Comparison of ENCODE assay signal across 8 mouse cellular contexts in the genomic region with DNA sequence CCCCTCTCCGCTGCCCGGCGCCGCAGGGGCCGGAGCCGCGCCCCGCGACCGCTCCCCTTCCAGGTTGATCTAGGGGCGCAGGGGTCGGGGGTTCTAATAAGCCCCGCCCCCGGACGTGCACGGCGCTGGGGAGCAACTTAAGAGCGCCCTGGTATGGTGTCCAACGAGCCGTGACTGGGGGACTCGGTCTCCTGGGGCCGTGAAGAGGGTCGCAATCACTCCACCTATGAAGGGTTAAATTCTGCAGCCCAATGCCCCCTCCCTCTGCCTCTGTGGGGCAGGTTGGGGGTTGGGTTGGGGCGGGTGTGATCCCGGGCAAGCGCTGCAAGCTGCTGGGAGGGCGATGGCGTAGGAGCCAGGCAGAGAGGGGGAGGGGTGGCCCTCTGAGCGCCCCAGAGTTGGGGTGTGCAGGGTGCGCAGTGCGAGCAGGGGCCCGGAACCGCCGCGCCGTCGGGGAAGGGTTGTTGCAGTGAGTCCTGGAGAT. TPM values are rescaled to one million over a fixed set of nuclear protein-coding genes. Genes with fewer than 3 reads are reported as not detected.
DNase-seq lines count a peak whose midpoint lies in the region; ATAC-seq lines count a peak whose summit lies in the region.

No protein-coding gene starts in this region.

- peak overlapping the region; percentile 72 for H3K4me2 ChIP-seq in embryonic facial prominence, embryonic 15.5 days (replicated peaks)
- peak overlapping the region; percentile 85 for H3K4me2 ChIP-seq in kidney, embryonic 14.5 days (replicated peaks; ENCODE audit: low read depth, low read length)
- peak overlapping the region; percentile 96 for H3K4me2 ChIP-seq in liver, embryonic 11.5 days

- H3K27ac ChIP-seq in embryonic facial prominence, embryonic 15.5 days (replicated peaks) = peak overlapping the region; percentile 96
- peak overlapping the region; percentile 94 for H3K27ac ChIP-seq in heart, embryonic 10.5 days
- peak overlapping the region; percentile 81 for H3K27ac ChIP-seq in kidney, embryonic 14.5 days (ENCODE audit: low read depth, low read length)
- H3K27ac ChIP-seq in liver, embryonic 11.5 days (ENCODE audit: low read depth, low read length) = peak overlapping the region; percentile 85

- peak; percentile 78 for DNase-seq in 3134 (ENCODE audit: extremely low read depth, insufficient read length, low spot score)
- DNase-seq in adrenal gland, postnatal 25 days = peak; percentile 80
- DNase-seq in heart, embryonic 10.5 days (ENCODE audit: low spot score) = peak; percentile 84
- peak; percentile 74 for DNase-seq in liver, embryonic 11.5 days (ENCODE audit: low spot score)
- peak; percentile 71 to 77 for DNase-seq in spleen, postnatal 36 days (ENCODE audit: low spot score in 2 of 2)

- H3K4me1 ChIP-seq in embryonic facial prominence, embryonic 15.5 days = peaks cover 30% of the 10 kb centered on the region
- H3K4me1 ChIP-seq in heart, embryonic 10.5 days = peaks cover 40% of the 10 kb centered on the region
- peaks cover 15% of the 10 kb centered on the region for H3K4me1 ChIP-seq in kidney, embryonic 14.5 days (ENCODE audit: control insufficient read depth, insufficient read depth, low read length)
- H3K4me1 ChIP-seq in liver, embryonic 11.5 days (replicated peaks; ENCODE audit: control insufficient read depth, insufficient read depth, low read length) = peaks cover 14% of the 10 kb centered on the region

- H3K4me3 ChIP-seq in embryonic facial prominence, embryonic 15.5 days (replicated peaks) = peak overlapping the region; percentile 93
- H3K4me3 ChIP-seq in heart, embryonic 10.5 days = peak overlapping the region; percentile 95
- H3K4me3 ChIP-seq in kidney, embryonic 14.5 days (ENCODE audit: low read length) = peak overlapping the region; percentile 89
- H3K4me3 ChIP-seq in liver, embryonic 11.5 days (ENCODE audit: low read depth, low read length) = peak overlapping the region; percentile 87

- H3K9ac ChIP-seq in embryonic facial prominence, embryonic 15.5 days = peak overlapping the region; percentile 90
- peak overlapping the region; percentile 91 for H3K9ac ChIP-seq in kidney, embryonic 14.5 days (ENCODE audit: low read depth, low read length)
- H3K9ac ChIP-seq in liver, embryonic 11.5 days (ENCODE audit: low read depth, low read length) = peak overlapping the region; percentile 89

- 1% methylated on average over 34 of the region's 37 CpGs for WGBS in embryonic facial prominence, embryonic 15.5 days
- WGBS in heart, embryonic 10.5 days = under 1% methylated on average over 37 of the region's 37 CpGs
- WGBS in kidney, embryonic 14.5 days = 0% methylated on average over 30 of the region's 37 CpGs
- 1% methylated on average over 29 of the region's 37 CpGs for WGBS in liver, embryonic 11.5 days

- H3K36me3 ChIP-seq in embryonic facial prominence, embryonic 15.5 days = 0 out of 2 replicates have a peak, but pooled peaks cover 6% of the 10 kb centered on the region
- H3K36me3 ChIP-seq in heart, embryonic 10.5 days = no peaks in the 10 kb centered on the region
- H3K36me3 ChIP-seq in kidney, embryonic 14.5 days (ENCODE audit: control insufficient read depth, insufficient read depth, low read length) = no peaks in the 10 kb centered on the region
- no peaks in the 10 kb centered on the region for H3K36me3 ChIP-seq in liver, embryonic 11.5 days (ENCODE audit: control insufficient read depth, insufficient read depth, low read length)

- ATAC-seq in embryonic facial prominence, embryonic 15.5 days (ENCODE audit: insufficient number of reproducible peaks, low FRiP score, low TSS enrichment, low read depth) = peak; percentile 80
- peak; percentile 77 for ATAC-seq in kidney, embryonic 14.5 days (ENCODE audit: low FRiP score, low TSS enrichment)
- ATAC-seq in liver, embryonic 11.5 days (replicated peaks; ENCODE audit: low FRiP score) = peak; percentile 78
- ATAC-seq in monocyte, adult 5-6 weeks (replicated peaks; ENCODE audit: insufficient number of reproducible peaks, low FRiP score, low TSS enrichment, poor library complexity, severe bottlenecking) = 0 out of 2 replicates have a peak, but pooled peaks have one; percentile 25

- H3K9me3 ChIP-seq in embryonic facial prominence, embryonic 15.5 days (replicated peaks) = no peaks in the 10 kb centered on the region
- H3K9me3 ChIP-seq in heart, embryonic 10.5 days = no peaks in the 10 kb centered on the region
- H3K9me3 ChIP-seq in kidney, embryonic 14.5 days (ENCODE audit: control insufficient read depth, low read length) = no peaks in the 10 kb centered on the region
- no peaks in the 10 kb centered on the region for H3K9me3 ChIP-seq in liver, embryonic 11.5 days (ENCODE audit: control insufficient read depth, low read length)

- H3K27me3 ChIP-seq in embryonic facial prominence, embryonic 15.5 days = no peaks in the 10 kb centered on the region
- no peaks in the 10 kb centered on the region for H3K27me3 ChIP-seq in heart, embryonic 10.5 days (ENCODE audit: insufficient read depth, poor library complexity, severe bottlenecking)
- no peaks in the 10 kb centered on the region for H3K27me3 ChIP-seq in kidney, embryonic 14.5 days (ENCODE audit: control insufficient read depth, insufficient read depth, low read length)
- no peaks in the 10 kb centered on the region for H3K27me3 ChIP-seq in liver, embryonic 11.5 days (replicated peaks; ENCODE audit: control insufficient read depth, insufficient read depth, low read length)

RNA-seq across cellular contexts. Expression of gene Zbtb4, which starts 0.5 kb away (rescaled TPM):
- 39.5 and 65.8 TPM in 2 replicates for total RNA-seq in adrenal gland, postnatal 25 days (2021)
- 5.7 and 6.1 TPM in 2 replicates for polyA plus RNA-seq in embryonic facial prominence, embryonic 15.5 days (2015; fragmentation: Nextera tagmentation; extraction: Ambion mirVana)
- polyA plus RNA-seq in heart, embryonic 10.5 days (2016; fragmentation: Nextera tagmentation; extraction: Ambion mirVana) = 1.7 and 2.4 TPM in 2 replicates
- 2.0 and 2.2 TPM in 2 replicates for polyA plus RNA-seq in kidney, embryonic 14.5 days (2014; fragmentation: Nextera tagmentation; extraction: Ambion mirVana)
- 0.90 and 1.0 TPM in 2 replicates for polyA plus RNA-seq in liver, embryonic 11.5 days (2014; fragmentation: Nextera tagmentation; extraction: Ambion mirVana)
- total RNA-seq in monocyte, adult 5-6 weeks (2017) = 6.6 to 23.7 TPM (median 7.7 TPM) in 3 replicates

RNA-seq across cellular contexts. Expression of gene Slc35g3, which starts 4.4 kb away (rescaled TPM):
- total RNA-seq in adrenal gland, postnatal 25 days (2021) = not detected in 2 replicates
- 0.15 and 0.18 TPM in 2 replicates for polyA plus RNA-seq in embryonic facial prominence, embryonic 15.5 days (2015; fragmentation: Nextera tagmentation; extraction: Ambion mirVana)
- polyA plus RNA-seq in heart, embryonic 10.5 days (2016; fragmentation: Nextera tagmentation; extraction: Ambion mirVana) = 0.16 TPM in 1 of 2 replicates, not detected in the other
- polyA plus RNA-seq in kidney, embryonic 14.5 days (2014; fragmentation: Nextera tagmentation; extraction: Ambion mirVana) = 0.23 and 0.36 TPM in 2 replicates
- not detected in 2 replicates for polyA plus RNA-seq in liver, embryonic 11.5 days (2014; fragmentation: Nextera tagmentation; extraction: Ambion mirVana)
- total RNA-seq in monocyte, adult 5-6 weeks (2017) = not detected in 3 replicates

RNA-seq across cellular contexts. Expression of gene Polr2a, which starts 7.7 kb away (rescaled TPM):
- total RNA-seq in adrenal gland, postnatal 25 days (2021) = 98.5 and 101 TPM in 2 replicates
- polyA plus RNA-seq in embryonic facial prominence, embryonic 15.5 days (2015; fragmentation: Nextera tagmentation; extraction: Ambion mirVana) = 24.3 and 28.2 TPM in 2 replicates
- 24.9 and 29.6 TPM in 2 replicates for polyA plus RNA-seq in heart, embryonic 10.5 days (2016; fragmentation: Nextera tagmentation; extraction: Ambion mirVana)
- polyA plus RNA-seq in kidney, embryonic 14.5 days (2014; fragmentation: Nextera tagmentation; extraction: Ambion mirVana) = 30.2 and 58.4 TPM in 2 replicates
- polyA plus RNA-seq in liver, embryonic 11.5 days (2014; fragmentation: Nextera tagmentation; extraction: Ambion mirVana) = 46.1 and 48.9 TPM in 2 replicates
- 21.5 to 120 TPM (median 48.7 TPM) in 3 replicates for total RNA-seq in monocyte, adult 5-6 weeks (2017)

RNA-seq across cellular contexts. Expression of gene Chrnb1, which starts 29.6 kb away (rescaled TPM):
- total RNA-seq in adrenal gland, postnatal 25 days (2021) = 1.8 and 2.4 TPM in 2 replicates
- 29.3 and 38.6 TPM in 2 replicates for polyA plus RNA-seq in embryonic facial prominence, embryonic 15.5 days (2015; fragmentation: Nextera tagmentation; extraction: Ambion mirVana)
- 3.9 and 4.9 TPM in 2 replicates for polyA plus RNA-seq in heart, embryonic 10.5 days (2016; fragmentation: Nextera tagmentation; extraction: Ambion mirVana)
- 4.6 and 6.5 TPM in 2 replicates for polyA plus RNA-seq in kidney, embryonic 14.5 days (2014; fragmentation: Nextera tagmentation; extraction: Ambion mirVana)
- 1.3 and 1.4 TPM in 2 replicates for polyA plus RNA-seq in liver, embryonic 11.5 days (2014; fragmentation: Nextera tagmentation; extraction: Ambion mirVana)
- 2.3 to 5.8 TPM (median 2.7 TPM) in 3 replicates for total RNA-seq in monocyte, adult 5-6 weeks (2017)

RNA-seq across cellular contexts. Expression of gene Fgf11, which starts 35.5 kb away (rescaled TPM):
- 3.6 and 3.9 TPM in 2 replicates for total RNA-seq in adrenal gland, postnatal 25 days (2021)
- polyA plus RNA-seq in embryonic facial prominence, embryonic 15.5 days (2015; fragmentation: Nextera tagmentation; extraction: Ambion mirVana) = 4.1 and 4.4 TPM in 2 replicates
- 0.97 and 1.1 TPM in 2 replicates for polyA plus RNA-seq in heart, embryonic 10.5 days (2016; fragmentation: Nextera tagmentation; extraction: Ambion mirVana)
- 1.7 and 1.9 TPM in 2 replicates for polyA plus RNA-seq in kidney, embryonic 14.5 days (2014; fragmentation: Nextera tagmentation; extraction: Ambion mirVana)
- polyA plus RNA-seq in liver, embryonic 11.5 days (2014; fragmentation: Nextera tagmentation; extraction: Ambion mirVana) = 1.2 TPM in 2 replicates
- total RNA-seq in monocyte, adult 5-6 weeks (2017) = 0.64 TPM in 1 of 3 replicates, not detected in the others

Comparison
In these comparisons a context has a peak if more than half of its experiments do, and no peak if none do; other contexts are left out.
1. Peak in every context shown above with its lines: DNase-seq, ATAC-seq, H3K4me3 ChIP-seq and H3K27ac ChIP-seq.
2. ATAC-seq: peak in every context shown above with its lines; median percentile 80 in embryonic facial prominence, embryonic 15.5 days; 78 in liver, embryonic 11.5 days; 77 in kidney, embryonic 14.5 days; 25 in monocyte, adult 5-6 weeks.